Mouse (Mus musculus) hindbrain, embryonic 15.5 days (tissue): ENCODE data around the gene Trarg1. TPM values are rescaled to one million over a fixed set of nuclear protein-coding genes. Genes with fewer than 3 reads are reported as not detected.
"Not testable (repeated sequence)": the region's sequence is repeated elsewhere in the genome, so short reads cannot be mapped to it uniquely, and the experiment has no call there.

Source experiments
- ATAC-seq: fragments of 200-750 bp; cut with Nextera tagmentation; 2 replicates; pipeline ENCODE4 v1.8.0; 2017; ENCODE audit warnings: low read depth, moderate number of reproducible peaks, moderate TSS enrichment; ENCODE audit not compliant: low FRiP score
- H3K27ac ChIP-seq: fragments of 300-500 bp; sonication (generic); replicated peaks from 2 replicates; pipeline ENCODE4 v1.5.1; 2015; ENCODE audit warnings: mild to moderate bottlenecking, inconsistent platforms
- H3K27me3 ChIP-seq: fragments of 300-500 bp; sonication (generic); 2 replicates; pipeline ENCODE4 v1.6.1; 2015; ENCODE audit warnings: control low read depth, inconsistent platforms
- H3K36me3 ChIP-seq: fragments of 300-500 bp; sonication (generic); 2 replicates; pipeline ENCODE4 v1.6.1; 2015; ENCODE audit warnings: control low read depth, inconsistent platforms
- H3K4me1 ChIP-seq: fragments of 300-500 bp; sonication (generic); replicated peaks from 2 replicates; pipeline ENCODE4 v1.6.1; 2015; ENCODE audit warnings: control low read depth, inconsistent platforms
- H3K4me2 ChIP-seq: fragments of 300-500 bp; sonication (generic); 2 replicates; pipeline ENCODE4 v1.6.1; 2015; ENCODE audit warnings: moderate library complexity, mild to moderate bottlenecking, inconsistent platforms
- H3K4me3 ChIP-seq: fragments of 300-500 bp; sonication (generic); 2 replicates; pipeline ENCODE4 v1.5.1; 2015; ENCODE audit warnings: mild to moderate bottlenecking, inconsistent platforms
- H3K9ac ChIP-seq: fragments of 300-500 bp; sonication (generic); 2 replicates; pipeline ENCODE4 v1.6.1; 2015; ENCODE audit warnings: inconsistent platforms
- H3K9me3 ChIP-seq: fragments of 300-500 bp; sonication (generic); 2 replicates; pipeline ENCODE4 v1.6.1; 2016; ENCODE audit warnings: control low read depth, inconsistent platforms
- WGBS: fragments of 180-500 bp; shearing (Covaris S2); methylation state at CpG from one replicate; pipeline ENCODE4 v1.1.7; 2015; 5-methylcytosine and 5-hydroxymethylcytosine counted together
- polyA plus RNA-seq: library from polyadenylated mRNA; unstranded; fragments of >200 nt; fragmentation: Nextera tagmentation; extraction: Ambion mirVana; gene quantifications from 2 replicates; pipeline ENCODE4 v1.2.1, GENCODE M21; 2015

Gene Trarg1
- polyA plus RNA-seq: 0.82 and 2.8 TPM in 2 replicates

GRCm38 (mm10) chr11:76679508-76679907 lies at the start of gene Trarg1:
TSS of gene Trarg1 (plus strand) at chr11:76679808.
- not testable (repeated sequence) for H3K27ac ChIP-seq, H3K4me1 ChIP-seq, H3K36me3 ChIP-seq, H3K4me3 ChIP-seq, ATAC-seq, H3K9ac ChIP-seq, H3K4me2 ChIP-seq, H3K9me3 ChIP-seq
- peaks cover 12% of the 10 kb centered on the region for H3K27me3 ChIP-seq
- WGBS: 44% methylated on average over 8 of the region's 8 CpGs

- no peak for ATAC-seq
- WGBS: 35% methylated on average over 2 of the region's 2 CpGs
These were observed 49.6 kb upstream of the Trarg1 start for GRCm38 (mm10) chr11:76630023-76630422.

DNA sequence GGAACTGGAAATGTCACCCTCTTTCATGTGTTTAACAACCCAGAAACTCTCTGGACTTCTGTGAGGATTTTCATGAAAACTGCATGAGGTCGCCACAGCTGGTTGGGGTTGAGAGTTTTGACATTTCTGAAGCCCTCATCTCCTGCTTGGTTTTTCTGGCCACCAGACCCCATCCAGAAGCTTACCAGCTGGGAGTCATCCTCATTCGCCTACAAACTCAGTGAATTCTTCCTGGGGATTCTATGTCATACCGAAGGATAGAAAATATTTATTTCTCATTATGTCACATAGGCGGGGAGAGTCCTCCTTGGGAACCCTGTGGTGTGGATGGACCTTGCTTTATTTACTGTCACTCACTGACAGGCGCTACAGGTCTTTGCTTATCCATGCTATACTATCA lies 49.1 kb upstream of the Trarg1 start:
- H3K27ac ChIP-seq: no peak overlapping the region
- H3K4me1 ChIP-seq: no peaks in the 10 kb centered on the region
- no peaks in the 10 kb centered on the region for H3K9me3 ChIP-seq
- no peak overlapping the region for H3K4me2 ChIP-seq
- H3K36me3 ChIP-seq: no peaks in the 10 kb centered on the region
- ATAC-seq: no peak
- H3K9ac ChIP-seq: no peak overlapping the region
- 81% methylated on average over 5 of the region's 5 CpGs for WGBS
- no peak overlapping the region for H3K4me3 ChIP-seq
- H3K27me3 ChIP-seq: no peaks in the 10 kb centered on the region

More at GRCm38 (mm10) chr11:76630023-76630422, 49.6 kb upstream of the Trarg1 start:
- no peak overlapping the region for H3K4me2 ChIP-seq
- no peak overlapping the region for H3K27ac ChIP-seq
- no peaks in the 10 kb centered on the region for H3K9me3 ChIP-seq
- H3K27me3 ChIP-seq: no peaks in the 10 kb centered on the region
- no peaks in the 10 kb centered on the region for H3K36me3 ChIP-seq
- H3K4me1 ChIP-seq: no peaks in the 10 kb centered on the region
- H3K9ac ChIP-seq: no peak overlapping the region
- no peak overlapping the region for H3K4me3 ChIP-seq

GRCm38 (mm10) chr11:76639269-76639985 lies 40.2 kb upstream of the Trarg1 start:
- Histone ChIP-seq H3K4me3 (no peak overlapping the region), H3K27me3 (no peaks in the 10 kb centered on the region), H3K27ac (0 out of 2 replicates have a peak overlapping the region, but pooled peaks have one; percentile 17), H3K9ac (no peak overlapping the region), H3K4me1 (0 out of 2 replicates have a peak, but pooled peaks cover 4% of the 10 kb centered on the region), H3K4me2 (no peak overlapping the region), H3K9me3 (no peaks in the 10 kb centered on the region), H3K36me3 (no peaks in the 10 kb centered on the region)
- no peak for ATAC-seq
- 51% methylated on average over 17 of the region's 17 CpGs for WGBS

DNA sequence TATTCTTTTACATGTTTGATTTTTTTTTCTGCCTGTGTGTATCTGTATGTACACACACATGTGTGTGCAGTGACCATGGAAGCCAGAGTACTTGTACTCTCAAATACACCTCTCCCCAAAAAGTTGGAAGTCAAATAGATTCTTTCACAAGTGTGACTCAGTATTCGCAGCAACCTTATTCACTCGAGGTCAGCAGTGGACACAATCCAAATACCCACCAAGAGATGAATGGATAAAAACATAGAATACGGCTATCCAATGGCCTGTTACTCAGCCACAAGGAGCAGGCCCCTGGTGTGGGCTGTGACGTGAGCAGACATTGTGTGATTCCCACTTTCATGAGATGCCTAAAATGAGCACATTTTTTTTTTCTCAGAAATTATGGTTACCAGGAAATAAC lies 39.4 kb upstream of the Trarg1 start:
- Histone ChIP-seq H3K27me3 (no peaks in the 10 kb centered on the region), H3K27ac (no peak overlapping the region), H3K36me3 (no peaks in the 10 kb centered on the region), H3K4me3 (no peak overlapping the region), H3K9me3 (no peaks in the 10 kb centered on the region), H3K9ac (no peak overlapping the region), H3K4me1 (peaks cover 12% of the 10 kb centered on the region), H3K4me2 (no peak overlapping the region)
- ATAC-seq: no peak
- 58% methylated on average over 4 of the region's 4 CpGs for WGBS

- Histone ChIP-seq H3K4me1 (peaks cover 35% of the 10 kb centered on the region), H3K27me3 (no peaks in the 10 kb centered on the region), H3K27ac (peak overlapping the region; percentile 52), H3K4me3 (no peak overlapping the region), H3K36me3 (no peaks in the 10 kb centered on the region), H3K4me2 (no peak overlapping the region), H3K9me3 (no peaks in the 10 kb centered on the region), H3K9ac (no peak overlapping the region)
- no peak for ATAC-seq
- 27% methylated on average over 6 of the region's 6 CpGs for WGBS
These were observed 35.4 kb upstream of the Trarg1 start for GRCm38 (mm10) chr11:76644257-76644656.

DNA sequence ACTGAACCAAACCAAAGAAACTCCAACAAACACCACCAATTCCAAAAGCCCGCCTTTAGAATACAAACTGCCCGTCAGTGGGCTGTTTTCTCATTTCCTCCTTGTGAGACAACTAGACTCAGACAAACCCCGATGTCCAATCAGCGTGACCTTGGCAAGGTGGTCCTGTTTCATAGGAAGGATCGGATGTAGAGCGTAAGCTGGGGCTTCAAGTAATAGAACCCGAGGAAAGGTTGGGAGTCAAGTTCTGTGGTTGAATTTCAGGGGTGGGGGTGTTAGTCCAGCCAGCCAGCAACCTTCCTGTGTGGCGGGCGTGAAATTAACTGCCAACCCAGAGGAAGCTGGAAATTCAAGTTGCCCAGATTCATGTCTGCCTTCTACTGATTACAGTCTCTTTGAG lies 34.6 kb upstream of the Trarg1 start:
- Histone ChIP-seq H3K9ac (no peak overlapping the region), H3K4me1 (peaks cover 35% of the 10 kb centered on the region), H3K27ac (peak overlapping the region; percentile 52; the same call in 1 of the 2 replicates), H3K36me3 (no peaks in the 10 kb centered on the region), H3K4me2 (no peak overlapping the region), H3K9me3 (no peaks in the 10 kb centered on the region), H3K4me3 (no peak overlapping the region), H3K27me3 (no peaks in the 10 kb centered on the region)
- ATAC-seq: no peak
- 74% methylated on average over 9 of the region's 9 CpGs for WGBS

- H3K27ac ChIP-seq: peak overlapping the region; percentile 52
- H3K36me3 ChIP-seq: no peaks in the 10 kb centered on the region
- H3K4me3 ChIP-seq: peak overlapping the region; percentile 30
- H3K27me3 ChIP-seq: no peaks in the 10 kb centered on the region
- under 1% methylated on average over 19 of the region's 19 CpGs for WGBS
- peak overlapping the region; percentile 56 for H3K4me2 ChIP-seq
- peak; percentile 74 for ATAC-seq
- H3K9me3 ChIP-seq: no peaks in the 10 kb centered on the region
- H3K4me1 ChIP-seq: peaks cover 35% of the 10 kb centered on the region
- 0 out of 2 replicates have a peak overlapping the region, but pooled peaks have one; percentile 35 for H3K9ac ChIP-seq
These were observed 33.7 kb upstream of the Trarg1 start for GRCm38 (mm10) chr11:76645955-76646354.

GRCm38 (mm10) chr11:76647062-76647461 lies 32.5 kb upstream of the Trarg1 start:
- H3K9me3 ChIP-seq: no peaks in the 10 kb centered on the region
- peak overlapping the region; percentile 62 for H3K27ac ChIP-seq
- peak; percentile 62; the same call in 1 of the 2 replicates for ATAC-seq
- peaks cover 35% of the 10 kb centered on the region for H3K4me1 ChIP-seq
- H3K9ac ChIP-seq: peak overlapping the region; percentile 3; the same call in 1 of the 2 replicates
- H3K36me3 ChIP-seq: no peaks in the 10 kb centered on the region
- H3K4me3 ChIP-seq: peak overlapping the region; percentile 12
- 1% methylated on average over 7 of the region's 7 CpGs for WGBS
- no peaks in the 10 kb centered on the region for H3K27me3 ChIP-seq
- H3K4me2 ChIP-seq: peak overlapping the region; percentile 45

DNA sequence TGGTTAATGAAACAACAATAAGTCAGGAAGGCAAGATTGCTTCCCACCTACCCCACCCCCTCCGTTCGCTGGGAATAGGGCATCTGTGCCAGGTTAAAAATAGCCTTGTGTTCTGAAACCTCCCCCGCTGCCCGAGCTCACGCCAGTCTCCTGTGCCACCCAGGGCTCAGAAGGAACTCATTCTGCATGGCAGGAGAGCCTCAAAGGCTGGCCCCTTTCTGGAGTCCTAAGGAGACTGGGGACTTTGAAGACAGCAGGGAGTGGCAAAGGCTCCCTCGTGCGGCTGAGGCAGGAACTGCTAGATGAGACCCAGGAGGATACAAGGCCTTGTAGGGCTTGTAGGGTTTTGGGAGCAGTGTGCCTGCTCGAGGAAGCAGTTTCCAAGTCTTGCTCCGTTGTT lies 32.1 kb upstream of the Trarg1 start:
- Histone ChIP-seq H3K27me3 (no peaks in the 10 kb centered on the region), H3K4me3 (peak overlapping the region; percentile 12), H3K9me3 (no peaks in the 10 kb centered on the region), H3K27ac (peak overlapping the region; percentile 62), H3K4me2 (peak overlapping the region; percentile 45), H3K36me3 (no peaks in the 10 kb centered on the region), H3K9ac (peak overlapping the region; percentile 3; the same call in 1 of the 2 replicates), H3K4me1 (peaks cover 35% of the 10 kb centered on the region)
- ATAC-seq: peak; percentile 32; the same call in 1 of the 2 replicates
- WGBS: 6% methylated on average over 9 of the region's 9 CpGs

GRCm38 (mm10) chr11:76650862-76651560 lies 28.6 kb upstream of the Trarg1 start:
- no peaks in the 10 kb centered on the region for H3K27me3 ChIP-seq
- no peak overlapping the region for H3K27ac ChIP-seq
- ATAC-seq: no peak
- no peak overlapping the region for H3K4me3 ChIP-seq
- no peaks in the 10 kb centered on the region for H3K36me3 ChIP-seq
- no peak overlapping the region for H3K4me2 ChIP-seq
- 61% methylated on average over 11 of the region's 14 CpGs for WGBS
- H3K4me1 ChIP-seq: peaks cover 17% of the 10 kb centered on the region
- no peak overlapping the region for H3K9ac ChIP-seq
- H3K9me3 ChIP-seq: no peaks in the 10 kb centered on the region

- H3K27ac ChIP-seq: no peak overlapping the region
- ATAC-seq: peak; percentile 67
- H3K9me3 ChIP-seq: no peaks in the 10 kb centered on the region
- no peaks in the 10 kb centered on the region for H3K27me3 ChIP-seq
- H3K4me2 ChIP-seq: no peak overlapping the region
- no peak overlapping the region for H3K9ac ChIP-seq
- H3K4me3 ChIP-seq: no peak overlapping the region
- H3K4me1 ChIP-seq: no peaks in the 10 kb centered on the region; the same call in 1 of the 2 replicates
- H3K36me3 ChIP-seq: no peaks in the 10 kb centered on the region
- WGBS: 46% methylated on average over 3 of the region's 3 CpGs
These were observed 26.7 kb upstream of the Trarg1 start for GRCm38 (mm10) chr11:76652838-76653334.
